Mouse (Mus musculus) thymus, postnatal 0 days (tissue): ENCODE measurements at regions not wholly inside any gene's neighbourhood (a gene's known extent, or its start where the extent isn't known, plus 50 kb on each side); places are given as distances from the start of the nearest gene placed in this dataset.
A peak's percentile ranks its signal among the peaks of the same experiment; 100 is the strongest.

Source experiments
- DNase-seq: peaks from one replicate; pipeline ENCODE4 v3.0.0-alpha.2; 2015; ENCODE audit warnings: low spot score

- no peak for DNase-seq
Measured at GRCm38 (mm10) chr17:72782775-72783174, 53.5 kb upstream of the Ypel5 start.

- DNase-seq, result peak; percentile 54
Measured at GRCm38 (mm10) chr17:72781786-72782185, 54.5 kb upstream of the Ypel5 start.

DNA sequence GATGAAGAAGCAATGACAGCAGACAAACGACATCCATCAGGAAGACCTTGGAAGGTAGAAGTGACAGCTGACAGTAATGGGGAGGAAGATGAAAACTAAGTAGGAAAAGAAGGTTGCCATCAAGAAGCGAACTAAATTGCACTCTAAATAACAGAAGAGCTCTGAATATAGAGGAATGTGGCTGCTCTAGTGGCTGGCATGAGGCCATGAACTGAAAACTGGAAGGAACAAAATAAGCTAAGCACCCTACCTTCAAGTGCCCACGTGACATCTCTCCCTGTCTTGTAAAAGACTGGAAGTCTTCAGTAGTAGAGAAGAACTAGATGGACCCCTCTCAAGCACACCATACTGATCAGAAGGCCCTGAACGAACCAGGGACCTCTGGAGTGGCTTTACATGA, 68.0 kb upstream of the Ypel5 start:
- no peak for DNase-seq

GRCm38 (mm10) chr17:72760937-72761336, 75.3 kb upstream of the Ypel5 start:
- DNase-seq, result no peak

DNA sequence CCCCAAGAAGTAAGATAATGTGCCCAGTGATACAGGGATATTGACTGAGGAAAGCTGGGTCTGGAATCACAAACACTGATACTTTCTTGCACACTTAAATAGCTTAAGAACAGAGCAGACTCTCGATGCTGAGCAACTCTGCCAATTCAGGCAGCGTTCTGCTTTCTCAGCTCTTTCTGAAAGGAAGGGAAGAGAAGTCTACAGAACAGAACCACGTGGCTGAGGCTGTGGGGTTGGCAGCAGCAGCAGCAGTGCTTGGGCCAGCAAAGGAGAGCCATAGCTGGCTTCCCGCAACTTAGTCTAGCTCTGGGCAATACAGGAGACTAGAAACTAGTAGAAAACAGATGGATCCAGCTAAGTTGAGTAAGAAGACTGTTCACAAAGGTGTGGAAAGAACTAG, 89.8 kb upstream of the Ypel5 start:
- no peak for DNase-seq

GRCm38 (mm10) chr17:72733006-72733405, 103.2 kb upstream of the Ypel5 start:
- DNase-seq, result no peak

DNA sequence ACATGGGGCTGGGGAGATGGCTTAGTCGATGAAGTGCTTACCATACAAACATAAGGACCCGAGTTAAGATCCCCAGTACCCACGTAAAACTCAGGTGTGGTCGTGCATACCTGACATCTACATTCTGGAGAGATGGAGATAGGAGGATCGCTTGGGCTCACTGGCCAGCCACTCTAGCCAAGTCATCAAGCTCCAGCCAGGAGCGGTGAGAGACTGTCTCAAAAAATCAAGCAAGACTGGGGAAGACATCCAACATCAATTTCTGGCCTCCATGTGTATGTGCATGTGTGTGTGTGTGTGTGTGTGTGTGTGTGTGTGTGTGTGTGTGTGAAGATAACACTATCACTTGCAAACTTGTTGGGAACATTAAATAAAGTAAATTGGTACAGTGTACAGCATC, 104.6 kb upstream of the Ypel5 start:
- no peak for DNase-seq

- DNase-seq, result no peak
Measured at GRCm38 (mm10) chr17:72731175-72731574, 105.1 kb upstream of the Ypel5 start.

GRCm38 (mm10) chr17:72720753-72721152, 115.5 kb upstream of the Ypel5 start:
- DNase-seq, result no peak

DNA sequence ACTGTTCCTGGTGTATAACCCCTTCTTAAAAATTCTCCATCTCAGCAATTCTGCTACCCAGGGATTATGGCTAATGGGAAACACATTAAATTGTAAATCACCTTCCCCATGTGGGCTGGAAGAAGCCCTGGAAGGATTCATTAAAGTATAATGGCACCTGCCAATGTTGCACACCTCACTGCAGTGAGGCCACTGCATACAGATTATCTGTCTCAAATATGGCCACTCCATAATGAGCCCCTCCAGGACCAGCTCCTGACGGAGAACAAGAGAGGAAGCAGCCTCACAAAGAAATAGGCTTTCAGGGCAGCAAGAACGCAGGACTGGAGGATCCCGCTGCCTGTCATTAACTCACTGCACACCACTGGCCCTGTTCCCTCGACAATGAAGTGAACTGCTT, 115.2 kb upstream of the Alk start:
- DNase-seq, result no peak

DNA sequence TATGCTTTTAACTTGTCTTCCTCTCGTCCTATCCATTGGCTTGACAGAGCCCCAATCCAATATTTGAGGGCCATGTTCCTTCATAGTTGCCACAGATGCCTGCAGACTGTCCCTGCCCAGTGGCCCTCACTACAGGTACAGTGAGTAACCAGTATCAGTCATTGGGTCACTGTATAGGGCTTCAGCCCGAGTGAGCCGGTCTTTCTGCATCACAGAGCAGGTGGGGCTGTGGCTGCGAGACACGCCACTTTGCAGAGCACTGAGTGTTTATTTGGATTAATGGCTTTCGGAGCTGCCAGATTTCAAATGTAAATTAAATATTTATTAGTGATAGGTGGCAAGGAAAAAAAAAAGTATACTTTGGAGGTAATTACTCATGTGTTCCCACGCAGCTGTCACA, 87.2 kb upstream of the Alk start:
- DNase-seq, result no peak

DNA sequence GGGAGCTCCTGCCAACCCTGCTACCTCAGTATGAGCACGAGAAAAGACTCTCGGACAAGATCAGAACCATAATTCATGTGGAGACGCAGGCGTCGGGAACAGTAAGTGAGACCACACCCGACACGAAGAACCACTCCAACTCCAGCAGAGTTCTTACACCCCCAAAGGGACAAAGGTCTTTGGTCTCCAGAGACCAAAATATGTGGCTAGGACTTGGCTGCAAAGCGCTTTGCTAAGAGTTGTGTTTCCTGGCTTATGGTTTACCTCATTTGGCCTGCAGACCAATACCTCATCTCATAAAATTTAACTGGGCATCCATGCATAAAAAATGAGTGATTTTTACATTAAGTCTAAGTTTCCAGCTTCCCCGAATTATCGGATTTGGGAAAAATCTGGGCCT, 85.2 kb upstream of the Alk start:
- DNase-seq, result no peak

- DNase-seq, result no peak
Measured at GRCm38 (mm10) chr17:72688800-72689199, 84.4 kb upstream of the Alk start.

- no peak for DNase-seq
Measured at GRCm38 (mm10) chr17:72674658-72675057, 70.2 kb upstream of the Alk start.

- DNase-seq, result no peak
Measured at GRCm38 (mm10) chr17:72672010-72672409, 67.6 kb upstream of the Alk start.

DNA sequence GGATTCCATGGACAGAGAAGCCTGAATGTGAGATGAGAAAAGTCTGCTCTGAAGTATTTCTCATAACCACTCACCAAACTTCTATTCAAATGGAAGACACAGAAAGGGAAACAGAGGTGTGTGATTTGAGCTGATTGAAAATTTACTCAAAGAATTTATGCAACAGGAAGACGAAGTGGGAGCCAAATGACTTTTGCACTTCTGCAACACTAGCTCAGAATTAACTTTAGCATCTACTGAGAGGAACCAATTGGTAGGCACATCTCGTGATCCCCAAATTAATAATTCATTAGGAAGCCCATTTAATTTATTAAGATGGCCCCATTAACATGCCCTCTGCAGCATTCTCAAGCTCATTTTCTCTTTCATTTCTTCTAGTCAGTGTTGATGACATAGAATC, 62.5 kb upstream of the Alk start:
- no peak for DNase-seq

GRCm38 (mm10) chr17:72661678-72662077, 57.3 kb upstream of the Alk start:
- no peak for DNase-seq

DNA sequence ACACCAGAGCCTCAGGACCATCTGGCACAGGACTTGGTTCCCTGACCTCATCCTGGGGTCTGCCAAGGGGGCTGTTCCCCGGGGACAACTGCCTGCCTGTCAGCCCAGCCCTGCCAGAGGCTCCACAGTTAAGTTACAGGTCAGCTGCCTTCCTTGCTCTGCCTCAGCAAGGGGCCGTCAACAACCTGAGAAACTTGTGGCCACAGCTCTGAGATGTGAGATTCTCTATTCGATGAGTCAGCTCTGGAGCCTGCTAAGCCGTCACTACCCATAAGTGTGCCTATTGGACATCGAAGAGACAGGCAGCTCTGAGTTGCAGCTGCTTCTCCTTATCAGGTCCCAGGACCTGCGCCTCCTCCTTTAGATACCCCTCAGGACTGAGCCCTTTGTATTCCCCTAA, 54.3 kb upstream of the Alk start:
- DNase-seq, result no peak

- DNase-seq, result no peak
Measured at GRCm38 (mm10) chr17:72657826-72658225, 53.4 kb upstream of the Alk start.
